Mouse (Mus musculus) midbrain, embryonic 13.5 days (tissue): ENCODE measurements around the gene Ucp2. TPM values are rescaled to one million over a fixed set of nuclear protein-coding genes. Genes with fewer than 3 reads are reported as not detected.

Experiments
- ATAC-seq: fragments of 200-750 bp; cut with Nextera tagmentation; 2 replicates; pipeline ENCODE4 v1.8.0; 2017; ENCODE audit warnings: mild to moderate bottlenecking, moderate TSS enrichment, moderate library complexity
- H3K27ac ChIP-seq: fragments of 300-500 bp; sonication (generic); 2 replicates; pipeline ENCODE4 v1.5.1; 2015; ENCODE audit warnings: inconsistent platforms, mild to moderate bottlenecking, moderate library complexity
- H3K27me3 ChIP-seq: fragments of 300-500 bp; sonication (generic); 2 replicates; pipeline ENCODE4 v1.6.1; 2015; ENCODE audit warnings: mild to moderate bottlenecking, inconsistent platforms
- H3K36me3 ChIP-seq: fragments of 300-500 bp; sonication (generic); 2 replicates; pipeline ENCODE4 v1.6.1; 2015; ENCODE audit warnings: mild to moderate bottlenecking, inconsistent platforms
- H3K4me1 ChIP-seq: fragments of 300-500 bp; sonication (generic); replicated peaks from 2 replicates; pipeline ENCODE4 v1.6.1; 2015; ENCODE audit warnings: inconsistent platforms
- H3K4me2 ChIP-seq: fragments of 300-500 bp; sonication (generic); replicated peaks from 2 replicates; pipeline ENCODE4 v1.6.1; 2015; ENCODE audit warnings: moderate library complexity, mild to moderate bottlenecking, inconsistent platforms
- H3K4me3 ChIP-seq: fragments of 300-500 bp; sonication (generic); replicated peaks from 2 replicates; pipeline ENCODE4 v1.5.1; 2015; ENCODE audit warnings: mild to moderate bottlenecking, inconsistent platforms
- H3K9ac ChIP-seq: fragments of 300-500 bp; sonication (generic); replicated peaks from 2 replicates; pipeline ENCODE4 v1.6.1; 2015; ENCODE audit warnings: mild to moderate bottlenecking, inconsistent platforms
- H3K9me3 ChIP-seq: fragments of 300-500 bp; sonication (generic); 2 replicates; pipeline ENCODE4 v1.6.1; 2016; ENCODE audit warnings: mild to moderate bottlenecking, inconsistent platforms
- WGBS: fragments of 180-500 bp; shearing (Covaris S2); methylation state at CpG from one replicate; pipeline ENCODE4 v1.1.7; 2015; 5-methylcytosine and 5-hydroxymethylcytosine counted together
- polyA plus RNA-seq: library from polyadenylated mRNA; unstranded; fragments of >200 nt; fragmentation: Nextera tagmentation; extraction: Ambion mirVana; gene quantifications from 2 replicates; pipeline ENCODE4 v1.2.1, GENCODE M21; 2015

Ucp2 gene
- polyA plus RNA-seq, 1 experiment from 2014 or later: 52.5 TPM

DNA sequence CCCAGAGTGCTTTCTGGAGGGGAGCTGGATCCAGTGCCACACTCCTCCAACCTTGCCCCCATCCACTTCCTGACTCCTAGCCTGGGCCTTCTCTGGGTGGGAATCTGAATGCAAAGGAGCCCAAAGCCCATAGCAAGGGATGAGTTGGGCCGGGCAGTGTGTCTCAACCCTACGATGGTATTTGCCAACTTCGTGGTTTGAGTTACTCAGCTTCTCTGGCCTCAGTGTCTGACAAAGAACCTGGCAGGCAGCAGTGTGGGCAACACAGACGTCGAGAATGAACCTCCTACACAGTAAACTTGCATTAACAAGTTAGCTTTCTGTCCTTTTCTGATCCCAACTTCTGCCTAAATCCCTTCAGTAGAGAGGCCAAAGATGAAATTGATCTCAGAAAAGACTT, 8.6 kb upstream of the Ucp2 start:
- Histone ChIP-seq H3K36me3 (no peaks in the 10 kb centered on the region), H3K9ac (no peak overlapping the region), H3K4me3 (no peak overlapping the region), H3K4me1 (peaks cover 4% of the 10 kb centered on the region; the same call in 1 of the 2 replicates), H3K27me3 (no peaks in the 10 kb centered on the region), H3K9me3 (no peaks in the 10 kb centered on the region), H3K27ac (no peak overlapping the region), H3K4me2 (no peak overlapping the region)
- 87% methylated on average over 5 of the region's 5 CpGs for WGBS
- ATAC-seq: no peak

DNA sequence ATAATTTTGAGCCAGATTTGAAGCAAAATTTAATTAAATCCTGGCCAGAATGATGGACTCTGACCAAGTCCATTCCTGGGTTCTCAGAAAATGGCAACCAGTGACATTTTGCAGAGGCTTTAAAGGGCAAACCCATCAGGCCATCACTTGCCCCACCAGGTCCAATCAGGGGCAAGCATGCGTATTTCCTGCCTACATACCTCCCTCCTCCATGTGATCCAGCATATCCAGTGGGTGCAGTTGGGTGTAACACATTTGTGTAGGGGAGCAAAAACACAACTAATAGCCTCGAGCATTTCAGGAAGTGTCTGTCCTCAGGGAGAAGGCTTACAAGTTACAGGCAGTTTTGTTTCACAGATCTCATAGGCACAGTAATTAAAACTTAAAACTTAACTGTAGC, 5.8 kb upstream of the Ucp2 start:
- H3K4me1 ChIP-seq: peaks cover 4% of the 10 kb centered on the region; the same call in 1 of the 2 replicates
- no peaks in the 10 kb centered on the region for H3K9me3 ChIP-seq
- H3K9ac ChIP-seq: no peak overlapping the region
- no peak overlapping the region for H3K4me3 ChIP-seq
- H3K27ac ChIP-seq: no peak overlapping the region
- 0 out of 2 replicates have a peak, but pooled peaks cover 2% of the 10 kb centered on the region for H3K27me3 ChIP-seq
- ATAC-seq: no peak
- H3K36me3 ChIP-seq: no peaks in the 10 kb centered on the region
- no peak overlapping the region for H3K4me2 ChIP-seq
- 82% methylated on average over 2 of the region's 2 CpGs for WGBS

DNA sequence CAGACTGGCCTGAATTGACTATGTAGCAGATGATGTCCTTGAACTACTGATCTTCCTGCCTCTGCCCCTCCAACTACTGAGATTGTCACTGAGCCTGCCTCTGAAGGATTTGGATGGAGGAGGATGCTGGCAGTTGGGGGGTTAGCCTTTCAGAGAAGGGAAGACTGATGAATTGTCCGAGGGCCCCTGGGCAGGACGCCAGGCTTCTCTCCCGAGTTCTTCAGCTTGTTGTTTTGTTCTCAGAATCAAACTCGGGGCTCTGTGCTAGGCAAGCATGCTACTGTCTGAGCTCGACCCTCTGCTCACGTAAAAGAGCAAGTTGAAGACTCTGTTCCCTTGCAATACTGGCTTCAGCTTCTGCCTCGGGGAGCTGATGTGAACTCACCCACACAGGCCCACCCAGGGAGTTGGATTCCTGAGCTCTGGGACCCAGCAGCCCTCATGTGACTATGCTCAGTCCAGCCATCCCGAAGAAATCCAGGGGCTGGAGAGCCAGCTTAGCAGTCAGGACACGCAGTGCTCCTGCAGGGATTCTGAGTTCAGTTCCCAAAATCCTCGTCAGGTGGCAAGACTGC, 4.6 kb upstream of the Ucp2 start:
- Histone ChIP-seq H3K9ac (0 out of 2 replicates have a peak overlapping the region, but pooled peaks have one; percentile 29), H3K27ac (peak overlapping the region; percentile 47; the same call in 1 of the 2 replicates), H3K4me3 (no peak overlapping the region), H3K36me3 (no peaks in the 10 kb centered on the region), H3K4me2 (no peak overlapping the region), H3K9me3 (no peaks in the 10 kb centered on the region), H3K4me1 (peaks cover 13% of the 10 kb centered on the region), H3K27me3 (peaks cover 9% of the 10 kb centered on the region; the same call in 1 of the 2 replicates)
- 25% methylated on average over 10 of the region's 10 CpGs for WGBS
- peak; percentile 55 for ATAC-seq

DNA sequence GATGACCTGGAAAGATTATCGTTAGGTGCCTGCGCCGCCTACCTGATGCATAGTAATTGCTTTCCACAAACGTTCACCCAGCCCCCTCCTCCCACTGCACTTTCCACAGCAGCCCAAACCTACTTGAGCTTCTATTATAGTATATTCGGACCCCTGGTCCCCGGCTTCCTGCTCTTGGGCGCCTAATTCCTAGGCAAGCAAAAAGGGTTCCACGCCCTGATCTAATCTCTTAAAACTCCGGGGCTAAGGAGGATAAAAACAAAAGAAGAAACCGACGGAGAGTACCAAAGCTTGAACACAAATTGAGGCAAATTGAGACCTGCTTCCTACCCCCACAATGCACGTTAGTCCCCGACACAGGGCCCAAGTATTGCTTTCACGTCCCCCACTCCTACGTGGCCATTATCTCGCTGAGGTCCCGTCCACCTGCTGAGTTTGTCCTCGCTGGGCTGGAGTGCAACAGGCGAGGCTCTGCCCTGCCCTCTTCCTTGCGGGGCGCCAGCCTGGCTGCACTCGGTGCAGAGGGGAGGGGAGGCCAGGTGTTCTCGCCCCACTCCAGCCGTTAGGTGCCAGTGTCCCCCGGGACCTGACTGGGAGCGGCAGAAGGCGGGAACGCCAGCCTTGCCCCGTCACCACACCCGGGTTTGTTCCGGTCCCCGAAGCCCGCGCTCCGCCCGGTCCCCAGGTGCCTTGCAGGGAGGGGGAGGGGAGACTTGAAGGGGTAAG, 583 bp upstream of the Ucp2 start:
- WGBS: 2% methylated on average over 36 of the region's 36 CpGs
- no peaks in the 10 kb centered on the region for H3K9me3 ChIP-seq
- no peaks in the 10 kb centered on the region for H3K36me3 ChIP-seq
- H3K4me2 ChIP-seq: peak overlapping the region; percentile 65
- peak; percentile 22; the same call in 1 of the 2 replicates for ATAC-seq
- no peak overlapping the region for H3K27ac ChIP-seq
- peak overlapping the region; percentile 38 for H3K4me3 ChIP-seq
- H3K4me1 ChIP-seq: peaks cover 43% of the 10 kb centered on the region
- peak overlapping the region; percentile 54; the same call in 1 of the 2 replicates for H3K9ac ChIP-seq
- peaks cover 9% of the 10 kb centered on the region; the same call in 1 of the 2 replicates for H3K27me3 ChIP-seq

DNA sequence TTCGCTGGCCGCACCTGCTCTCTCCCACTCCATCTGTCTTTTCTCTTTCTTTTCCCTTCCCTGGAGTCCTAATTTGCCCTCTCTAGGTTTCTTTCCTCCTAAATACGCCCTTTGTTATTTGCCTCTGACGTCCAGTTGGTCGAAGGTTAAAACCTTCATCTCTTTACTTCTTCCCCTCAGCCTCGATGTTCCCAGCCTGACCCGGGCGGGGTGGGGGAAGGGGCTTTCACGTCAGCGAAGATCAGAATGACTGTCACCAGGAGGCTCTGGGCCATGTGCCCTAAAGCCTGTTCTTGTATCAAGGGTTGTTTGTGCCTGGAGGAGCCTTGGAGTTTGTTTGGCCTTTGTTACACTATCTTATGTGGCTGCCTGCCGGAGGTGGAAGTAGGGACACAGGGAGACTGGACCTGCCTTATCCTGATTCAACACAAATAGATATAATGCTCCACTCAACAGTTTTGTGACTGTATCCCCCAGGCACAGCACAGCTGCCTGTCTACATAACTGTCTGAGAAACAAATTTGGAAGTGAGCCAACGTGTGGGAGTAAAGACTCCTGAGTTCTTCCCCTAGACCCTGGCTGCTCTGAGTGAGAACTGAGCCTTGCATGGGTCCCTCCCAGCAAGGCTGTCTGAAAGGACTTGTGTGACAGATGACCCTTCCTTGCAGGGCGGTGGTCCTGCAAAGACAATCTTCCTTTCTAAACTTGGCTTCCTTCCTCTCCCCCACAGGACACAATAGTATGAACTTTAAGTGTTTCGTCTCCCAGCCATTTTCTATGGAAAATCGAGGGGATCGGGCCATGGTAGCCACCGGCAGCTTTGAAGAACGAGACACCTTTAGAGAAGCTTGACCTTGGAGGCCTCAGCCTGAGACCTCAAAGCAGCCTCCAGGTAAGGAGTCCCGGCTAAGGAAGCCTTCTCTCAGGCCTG, 612 bp downstream of the Ucp2 start:
- no peak for ATAC-seq
- H3K27ac ChIP-seq: no peak overlapping the region
- 40% methylated on average over 19 of the region's 19 CpGs for WGBS
- H3K36me3 ChIP-seq: peaks cover 3% of the 10 kb centered on the region; the same call in 1 of the 2 replicates
- H3K4me2 ChIP-seq: peak overlapping the region; percentile 65
- H3K9ac ChIP-seq: no peak overlapping the region
- H3K4me3 ChIP-seq: peak overlapping the region; percentile 38
- H3K27me3 ChIP-seq: peaks cover 9% of the 10 kb centered on the region; the same call in 1 of the 2 replicates
- H3K9me3 ChIP-seq: no peaks in the 10 kb centered on the region
- peaks cover 41% of the 10 kb centered on the region for H3K4me1 ChIP-seq

DNA sequence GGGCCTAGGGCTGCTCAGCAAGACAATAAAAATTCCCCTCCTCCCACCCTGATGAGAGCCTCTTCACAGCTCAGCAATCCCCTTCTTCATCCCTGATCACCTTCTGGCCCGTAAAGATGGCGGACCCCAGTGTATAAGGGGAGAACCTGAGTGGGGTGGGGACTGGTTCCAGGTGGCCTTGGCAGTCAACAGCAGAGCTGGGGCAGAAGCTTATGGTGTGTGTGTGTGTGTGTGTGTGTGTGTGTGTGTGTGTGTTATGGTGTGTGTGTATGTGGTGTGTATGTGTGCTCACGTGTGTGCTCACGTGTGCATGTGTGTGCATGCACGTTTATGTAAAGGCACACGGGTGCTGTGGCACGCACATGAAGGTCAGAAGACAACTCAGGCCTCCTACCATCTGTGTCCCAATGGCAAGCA, 1.3 kb downstream of the Ucp2 start:
- Histone ChIP-seq H3K27me3 (peaks cover 9% of the 10 kb centered on the region; the same call in 1 of the 2 replicates), H3K4me1 (peaks cover 40% of the 10 kb centered on the region), H3K9me3 (no peaks in the 10 kb centered on the region), H3K4me2 (peak overlapping the region; percentile 65), H3K4me3 (peak overlapping the region; percentile 38; the same call in 1 of the 2 replicates), H3K9ac (no peak overlapping the region), H3K27ac (no peak overlapping the region), H3K36me3 (peaks cover 7% of the 10 kb centered on the region; the same call in 1 of the 2 replicates)
- 90% methylated on average over 7 of the region's 7 CpGs for WGBS
- ATAC-seq: no peak

DNA sequence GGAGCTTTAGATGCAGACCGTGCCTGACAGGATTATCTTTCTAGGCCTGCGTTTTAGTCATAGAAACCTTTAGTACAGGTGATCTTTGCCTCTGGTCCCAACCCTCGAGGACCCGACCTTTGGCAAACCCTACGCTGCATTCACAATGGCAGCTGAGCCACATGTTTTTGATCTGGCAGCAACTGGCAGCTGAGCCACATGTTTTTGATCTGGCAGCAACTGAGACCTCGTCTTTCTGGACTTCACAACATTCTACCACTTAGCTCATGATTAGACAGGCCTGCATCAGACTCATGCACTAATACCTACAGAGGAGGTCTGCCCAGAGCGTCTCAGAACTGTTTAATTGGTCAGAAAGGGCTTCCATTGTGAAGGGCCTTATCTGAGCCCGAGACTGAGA, 1.9 kb downstream of the Ucp2 start:
- Histone ChIP-seq H3K4me1 (peaks cover 40% of the 10 kb centered on the region), H3K27ac (peak overlapping the region; percentile 78), H3K27me3 (peaks cover 9% of the 10 kb centered on the region; the same call in 1 of the 2 replicates), H3K36me3 (peaks cover 7% of the 10 kb centered on the region; the same call in 1 of the 2 replicates), H3K4me2 (peak overlapping the region; percentile 33), H3K4me3 (no peak overlapping the region), H3K9me3 (no peaks in the 10 kb centered on the region), H3K9ac (peak overlapping the region; percentile 44; the same call in 1 of the 2 replicates)
- WGBS: 29% methylated on average over 8 of the region's 8 CpGs
- no peak; the same call in 1 of the 2 replicates for ATAC-seq

DNA sequence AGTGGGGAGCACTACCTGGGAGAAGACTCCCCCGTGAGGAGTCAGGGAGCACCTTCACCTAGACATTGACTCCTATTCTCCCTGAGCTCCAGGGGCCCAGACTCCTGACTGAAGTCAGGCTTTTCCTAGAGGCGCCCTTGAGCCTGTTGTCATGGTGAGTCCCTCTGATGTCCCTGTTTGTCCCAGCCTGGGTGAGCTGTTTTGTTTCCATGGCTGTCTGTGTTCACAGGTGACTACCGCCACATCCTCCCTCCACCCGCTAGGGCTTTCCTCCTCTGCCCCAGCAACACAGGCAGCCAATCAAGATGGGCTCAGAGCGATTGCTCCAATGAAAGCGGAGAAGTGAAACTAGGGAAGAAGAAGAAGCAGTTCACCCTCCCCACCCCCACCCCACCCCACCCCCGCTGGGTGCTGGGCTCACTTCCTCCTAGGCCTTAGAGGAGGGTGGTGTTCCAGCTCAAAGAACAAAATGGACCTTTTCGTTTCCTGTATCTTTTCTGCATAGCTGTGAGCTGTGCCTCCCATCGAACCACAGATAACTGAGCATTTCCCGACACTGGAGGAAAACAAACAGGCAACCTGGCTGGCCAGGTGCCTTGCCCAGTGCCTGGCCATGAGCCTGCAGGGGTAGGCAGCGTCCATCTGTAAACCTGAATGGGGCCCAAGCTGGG, 2.6 kb downstream of the Ucp2 start:
- peak overlapping the region; percentile 44; the same call in 1 of the 2 replicates for H3K9ac ChIP-seq
- ATAC-seq: peak; percentile 81
- no peak overlapping the region; the same call in 1 of the 2 replicates for H3K4me3 ChIP-seq

DNA sequence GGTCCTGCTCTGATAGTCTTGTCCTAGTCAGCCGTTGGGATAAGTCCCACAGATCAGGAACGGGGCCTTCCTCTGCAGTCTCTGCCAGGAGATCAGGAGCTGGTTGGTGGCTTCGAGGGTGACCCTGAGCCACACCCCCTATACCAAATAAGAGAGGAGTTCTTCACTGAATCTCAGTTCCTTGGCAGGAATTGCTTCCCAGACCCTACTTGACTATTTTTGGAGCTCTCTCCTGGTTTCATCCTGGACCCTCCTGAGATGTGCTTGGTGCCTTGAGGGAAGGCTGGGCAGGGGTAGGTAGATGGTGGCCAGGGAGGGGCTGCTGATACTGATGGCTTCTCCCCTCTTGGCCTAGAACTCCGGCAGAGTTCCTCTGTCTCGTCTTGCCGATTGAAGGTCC, 3.2 kb downstream of the Ucp2 start:
- Histone ChIP-seq H3K9ac (0 out of 2 replicates have a peak overlapping the region, but pooled peaks have one; percentile 32), H3K4me2 (peak overlapping the region; percentile 33; the same call in 1 of the 2 replicates)
- ATAC-seq: no peak

More for the DNA sequence above, 2.6 kb downstream of the Ucp2 start:
- H3K36me3 ChIP-seq: peaks cover 7% of the 10 kb centered on the region; the same call in 1 of the 2 replicates
- H3K4me2 ChIP-seq: peak overlapping the region; percentile 33
- peak overlapping the region; percentile 78 for H3K27ac ChIP-seq
- H3K27me3 ChIP-seq: peaks cover 9% of the 10 kb centered on the region; the same call in 1 of the 2 replicates
- no peaks in the 10 kb centered on the region for H3K9me3 ChIP-seq
- WGBS: 30% methylated on average over 11 of the region's 11 CpGs
- peaks cover 44% of the 10 kb centered on the region for H3K4me1 ChIP-seq

DNA sequence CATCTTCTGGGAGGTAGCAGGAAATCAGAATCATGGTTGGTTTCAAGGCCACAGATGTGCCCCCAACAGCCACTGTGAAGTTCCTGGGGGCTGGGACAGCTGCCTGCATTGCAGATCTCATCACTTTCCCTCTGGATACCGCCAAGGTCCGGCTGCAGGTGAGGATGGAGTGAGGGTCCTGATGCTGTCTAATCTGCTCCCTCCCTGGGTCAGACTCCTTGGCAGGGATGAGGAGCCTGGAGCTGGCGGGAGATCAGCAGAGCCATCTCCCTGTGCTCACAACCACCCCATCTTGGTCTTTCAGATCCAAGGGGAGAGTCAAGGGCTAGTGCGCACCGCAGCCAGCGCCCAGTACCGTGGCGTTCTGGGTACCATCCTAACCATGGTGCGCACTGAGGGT, 3.7 kb downstream of the Ucp2 start:
- no peaks in the 10 kb centered on the region for H3K9me3 ChIP-seq
- H3K4me2 ChIP-seq: no peak overlapping the region
- no peak overlapping the region for H3K27ac ChIP-seq
- H3K4me1 ChIP-seq: peaks cover 44% of the 10 kb centered on the region
- 96% methylated on average over 9 of the region's 9 CpGs for WGBS
- H3K27me3 ChIP-seq: peaks cover 8% of the 10 kb centered on the region; the same call in 1 of the 2 replicates
- no peak for ATAC-seq
- H3K4me3 ChIP-seq: no peak overlapping the region
- peaks cover 7% of the 10 kb centered on the region; the same call in 1 of the 2 replicates for H3K36me3 ChIP-seq
- H3K9ac ChIP-seq: no peak overlapping the region

More for the DNA sequence above, 3.2 kb downstream of the Ucp2 start:
- H3K27ac ChIP-seq: peak overlapping the region; percentile 78
- peaks cover 9% of the 10 kb centered on the region; the same call in 1 of the 2 replicates for H3K27me3 ChIP-seq
- WGBS: 89% methylated on average over 6 of the region's 6 CpGs
- peaks cover 7% of the 10 kb centered on the region; the same call in 1 of the 2 replicates for H3K36me3 ChIP-seq
- H3K4me1 ChIP-seq: peaks cover 44% of the 10 kb centered on the region
- H3K9me3 ChIP-seq: no peaks in the 10 kb centered on the region
- H3K4me3 ChIP-seq: no peak overlapping the region

DNA sequence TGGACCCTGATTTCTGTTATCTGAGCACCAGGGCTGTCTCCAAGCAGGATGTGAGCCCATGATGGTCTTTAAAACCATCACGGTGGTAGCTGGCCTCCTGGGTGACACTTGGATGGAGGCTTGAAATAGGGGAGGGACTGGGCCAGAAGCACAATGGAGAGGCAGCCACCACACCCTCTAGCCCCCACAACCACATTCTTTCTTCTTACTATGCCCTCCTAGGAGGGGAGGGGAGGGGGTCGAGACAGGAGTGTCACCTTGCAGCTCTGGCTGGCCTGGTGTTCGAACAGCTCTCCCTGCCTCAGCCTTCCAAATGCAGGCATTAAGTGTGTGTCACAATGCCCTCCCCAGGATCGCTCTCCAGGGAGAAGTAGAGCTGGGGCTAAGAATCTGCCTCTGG, 4.3 kb downstream of the Ucp2 start:
- no peak overlapping the region for H3K9ac ChIP-seq
- 86% methylated on average over 4 of the region's 4 CpGs for WGBS
- no peak for ATAC-seq

More for the DNA sequence above, 4.3 kb downstream of the Ucp2 start:
- Histone ChIP-seq H3K27me3 (peaks cover 6% of the 10 kb centered on the region; the same call in 1 of the 2 replicates), H3K36me3 (peaks cover 7% of the 10 kb centered on the region; the same call in 1 of the 2 replicates), H3K4me2 (no peak overlapping the region), H3K27ac (no peak overlapping the region), H3K4me1 (peaks cover 44% of the 10 kb centered on the region), H3K9me3 (no peaks in the 10 kb centered on the region), H3K4me3 (no peak overlapping the region)
